Mouse (Mus musculus) thymus, postnatal 4 days (tissue): ENCODE measurements around the gene Gm6657.

Experiments
- DNase-seq: peaks from one replicate; pipeline ENCODE4 v3.0.0; 2021

Gm6657 gene

GRCm38 (mm10) chr12:78193942-78194341, at the start of gene Gm6657:
Gene Gm6657 (plus strand): TSS chr12:78194242.
- no peak for DNase-seq

- no peak for DNase-seq
Observed at GRCm38 (mm10) chr12:78153308-78154002, 40.6 kb upstream of the Gm6657 start.

- no peak for DNase-seq
Observed at GRCm38 (mm10) chr12:78170178-78170577, 23.9 kb upstream of the Gm6657 start.

- no peak for DNase-seq
Observed at GRCm38 (mm10) chr12:78173945-78174344, 20.1 kb upstream of the Gm6657 start.

GRCm38 (mm10) chr12:78174671-78175070, 19.4 kb upstream of the Gm6657 start:
- DNase-seq: no peak

- DNase-seq: no peak
Observed at GRCm38 (mm10) chr12:78181452-78181851, 12.6 kb upstream of the Gm6657 start.

GRCm38 (mm10) chr12:78195368-78195767, 1.3 kb downstream of the Gm6657 start:
- no peak for DNase-seq

GRCm38 (mm10) chr12:78203646-78204045, 9.6 kb downstream of the Gm6657 start:
- no peak for DNase-seq

GRCm38 (mm10) chr12:78205915-78206570, 12.0 kb downstream of the Gm6657 start:
- peak; percentile 61 for DNase-seq

GRCm38 (mm10) chr12:78206571-78206960, 12.5 kb downstream of the Gm6657 start:
- DNase-seq: no peak

GRCm38 (mm10) chr12:78209856-78210255, 15.8 kb downstream of the Gm6657 start:
- DNase-seq: no peak

GRCm38 (mm10) chr12:78215490-78215889, 21.4 kb downstream of the Gm6657 start:
- no peak for DNase-seq

- no peak for DNase-seq
Observed at GRCm38 (mm10) chr12:78219191-78219825, 25.3 kb downstream of the Gm6657 start.

- DNase-seq: peak; percentile 85
Observed at GRCm38 (mm10) chr12:78225707-78226518, 31.9 kb downstream of the Gm6657 start, which contains the start of gene Gphn. Gene Gphn (plus strand): TSS chr12:78226379.

- DNase-seq: peak; percentile 80
Observed at GRCm38 (mm10) chr12:78226519-78226875, 32.5 kb downstream of the Gm6657 start.

- DNase-seq: peak; percentile 64
Observed at GRCm38 (mm10) chr12:78227021-78227932, 33.2 kb downstream of the Gm6657 start.

GRCm38 (mm10) chr12:78228139-78228538, 34.1 kb downstream of the Gm6657 start:
- no peak for DNase-seq

GRCm38 (mm10) chr12:78232560-78232959, 38.5 kb downstream of the Gm6657 start:
- DNase-seq: no peak

GRCm38 (mm10) chr12:78248366-78248765, 54.3 kb downstream of the Gm6657 start:
- DNase-seq: no peak

GRCm38 (mm10) chr12:78249151-78249550, 55.1 kb downstream of the Gm6657 start:
- DNase-seq: no peak
